Mouse (Mus musculus): ENCODE measurements around the gene Arid1b.

Gene Arid1b

DNA sequence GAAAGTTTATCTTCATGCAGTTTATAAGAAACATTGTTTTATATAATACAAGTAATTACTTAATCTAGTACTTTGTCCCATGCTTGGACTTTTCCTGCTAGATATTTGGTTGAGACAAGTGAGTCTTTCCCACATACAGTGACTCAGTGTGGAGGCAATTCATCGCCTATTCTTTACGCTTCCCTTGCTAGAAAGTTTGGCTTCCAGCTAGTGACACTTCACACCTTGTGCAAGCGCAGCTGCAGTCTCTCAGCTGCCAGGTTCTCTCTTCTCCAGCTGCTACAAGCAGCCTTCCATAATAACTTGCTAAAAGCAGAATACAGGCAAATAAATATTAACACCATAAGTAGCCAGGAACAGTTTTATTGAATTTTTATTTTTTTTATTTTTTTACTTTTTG, 279.6 kb downstream of the Arid1b start:
- TF ChIP-seq POU5F1 (IDR thresholded peaks at IDR 0.05; ENCODE audit: borderline replicate concordance, low read length) (no peak), CTCF (conservative IDR thresholded peaks at IDR 0.05; ENCODE audit: low read length) (no peak), NANOG (IDR thresholded peaks at IDR 0.05; ENCODE audit: borderline replicate concordance, low read length) (no peak)
- peaks cover 69% of the 10 kb centered on the region for H3K4me1 ChIP-seq (replicated peaks; ENCODE audit: low read depth, low read length)
- no peaks in the 10 kb centered on the region for H3K9me3 ChIP-seq (ENCODE audit: low read length)
- no peaks in the 10 kb centered on the region for H3K27me3 ChIP-seq (ENCODE audit: insufficient read depth, low read length)
- no peaks in the 10 kb centered on the region for H3K36me3 ChIP-seq (ENCODE audit: insufficient read depth, low read length)
- H3K4me3 ChIP-seq (replicated peaks; ENCODE audit: low read length): no peak overlapping the region

DNA sequence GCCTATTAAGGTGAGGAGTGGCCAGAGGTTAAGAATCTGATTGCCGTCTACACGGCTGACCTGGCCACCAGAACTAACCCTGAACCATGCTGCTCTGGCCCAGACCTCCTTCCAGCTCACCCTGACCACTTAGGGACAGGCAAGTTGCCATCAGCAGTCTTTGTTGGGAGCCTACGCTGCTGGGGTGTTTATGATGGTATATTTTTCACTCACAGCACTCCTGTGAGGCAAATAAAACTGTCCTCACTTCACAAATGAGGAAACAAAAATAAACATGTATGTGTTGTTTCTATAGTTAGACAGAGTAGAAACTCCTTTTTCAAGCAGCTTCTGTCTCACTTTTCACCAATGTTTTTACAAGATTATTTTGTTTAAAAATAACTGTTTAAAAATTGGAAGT, 280.3 kb downstream of the Arid1b start:
- no peak for TF ChIP-seq POU5F1 (IDR thresholded peaks at IDR 0.05; ENCODE audit: borderline replicate concordance, low read length)
- no peak for TF ChIP-seq NANOG (IDR thresholded peaks at IDR 0.05; ENCODE audit: borderline replicate concordance, low read length)
- TF ChIP-seq CTCF (conservative IDR thresholded peaks at IDR 0.05; ENCODE audit: low read length): no peak
- no peaks in the 10 kb centered on the region for H3K9me3 ChIP-seq (ENCODE audit: low read length)
- H3K4me1 ChIP-seq (replicated peaks; ENCODE audit: low read depth, low read length): peaks cover 68% of the 10 kb centered on the region
- no peaks in the 10 kb centered on the region for H3K27me3 ChIP-seq (ENCODE audit: insufficient read depth, low read length)
- H3K36me3 ChIP-seq (ENCODE audit: insufficient read depth, low read length): peaks cover 4% of the 10 kb centered on the region; the same call in 1 of the 2 replicates
- H3K4me3 ChIP-seq (replicated peaks; ENCODE audit: low read length): no peak overlapping the region

DNA sequence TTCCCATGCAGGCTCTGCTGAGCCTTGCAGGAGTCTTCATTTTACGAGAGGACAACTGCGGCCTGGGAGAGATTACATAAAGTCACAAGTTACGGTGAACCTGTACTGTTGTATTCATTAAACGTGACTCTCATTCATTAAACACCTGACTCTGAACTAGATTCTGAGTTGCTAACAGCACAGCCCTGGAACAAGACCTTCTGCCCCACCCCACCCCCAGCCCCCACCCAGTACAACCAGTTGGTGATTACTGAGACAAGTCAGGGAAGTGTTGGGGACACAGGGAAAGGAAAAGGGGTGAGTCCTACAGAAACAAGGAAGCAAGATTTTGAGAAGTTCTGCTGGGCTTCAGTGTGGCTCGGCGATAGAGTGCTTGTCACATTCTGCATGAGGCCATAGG, 281.6 kb downstream of the Arid1b start:
- Histone ChIP-seq H3K36me3 (ENCODE audit: insufficient read depth, low read length) (peaks cover 4% of the 10 kb centered on the region; the same call in 1 of the 2 replicates), H3K4me1 (replicated peaks; ENCODE audit: low read depth, low read length) (peaks cover 55% of the 10 kb centered on the region), H3K4me3 (replicated peaks; ENCODE audit: low read length) (no peak overlapping the region), H3K9me3 (ENCODE audit: low read length) (no peaks in the 10 kb centered on the region), H3K27me3 (ENCODE audit: insufficient read depth, low read length) (no peaks in the 10 kb centered on the region)
- TF ChIP-seq POU5F1 (IDR thresholded peaks at IDR 0.05; ENCODE audit: borderline replicate concordance, low read length) (no peak), NANOG (IDR thresholded peaks at IDR 0.05; ENCODE audit: borderline replicate concordance, low read length) (no peak), CTCF (conservative IDR thresholded peaks at IDR 0.05; ENCODE audit: low read length) (no peak)

DNA sequence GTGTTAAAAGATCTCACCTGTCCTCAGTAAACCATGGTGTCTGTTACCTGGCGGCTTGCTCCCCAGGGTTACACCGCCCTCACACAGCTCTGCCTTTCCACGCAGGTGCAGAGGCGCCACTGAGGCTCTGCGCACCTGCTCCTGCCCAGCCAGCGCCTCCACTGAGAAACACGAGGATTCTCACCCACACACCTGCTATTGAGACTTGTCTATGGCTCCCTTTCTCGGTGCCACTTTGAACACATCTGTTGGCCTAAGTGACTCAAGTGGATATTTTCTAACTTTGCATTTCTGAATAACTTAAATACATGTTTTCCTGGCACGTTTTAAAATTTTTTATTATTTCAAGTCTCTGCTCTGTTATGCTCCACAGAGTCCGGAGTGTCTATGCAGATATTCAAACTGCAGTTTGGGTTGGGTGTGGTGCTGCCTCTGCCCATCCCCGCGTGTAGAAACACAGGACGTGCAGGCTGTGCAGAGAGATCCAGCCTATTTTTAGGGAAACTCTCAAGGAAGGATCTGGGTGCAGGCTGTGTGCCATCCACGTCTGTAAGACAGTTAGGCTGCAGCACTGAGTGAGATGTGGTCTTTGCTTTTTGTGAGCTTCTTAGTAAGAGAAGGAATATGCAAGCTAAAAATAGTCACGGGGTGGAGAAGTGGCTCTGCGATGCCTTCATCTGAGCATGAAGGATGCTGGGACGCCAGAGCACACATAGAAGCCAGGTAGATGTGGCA, 283.2 kb downstream of the Arid1b start:
- peaks cover 45% of the 10 kb centered on the region for H3K4me1 ChIP-seq (replicated peaks; ENCODE audit: low read depth, low read length)
- no peaks in the 10 kb centered on the region for H3K9me3 ChIP-seq (ENCODE audit: low read length)
- H3K36me3 ChIP-seq (ENCODE audit: insufficient read depth, low read length): peaks cover 4% of the 10 kb centered on the region; the same call in 1 of the 2 replicates
- no peak overlapping the region for H3K4me3 ChIP-seq (replicated peaks; ENCODE audit: low read length)
- H3K27me3 ChIP-seq (ENCODE audit: insufficient read depth, low read length): no peaks in the 10 kb centered on the region
- TF ChIP-seq CTCF (conservative IDR thresholded peaks at IDR 0.05; ENCODE audit: low read length) (no peak), NANOG (IDR thresholded peaks at IDR 0.05; ENCODE audit: borderline replicate concordance, low read length) (no peak), POU5F1 (IDR thresholded peaks at IDR 0.05; ENCODE audit: borderline replicate concordance, low read length) (no peak)

DNA sequence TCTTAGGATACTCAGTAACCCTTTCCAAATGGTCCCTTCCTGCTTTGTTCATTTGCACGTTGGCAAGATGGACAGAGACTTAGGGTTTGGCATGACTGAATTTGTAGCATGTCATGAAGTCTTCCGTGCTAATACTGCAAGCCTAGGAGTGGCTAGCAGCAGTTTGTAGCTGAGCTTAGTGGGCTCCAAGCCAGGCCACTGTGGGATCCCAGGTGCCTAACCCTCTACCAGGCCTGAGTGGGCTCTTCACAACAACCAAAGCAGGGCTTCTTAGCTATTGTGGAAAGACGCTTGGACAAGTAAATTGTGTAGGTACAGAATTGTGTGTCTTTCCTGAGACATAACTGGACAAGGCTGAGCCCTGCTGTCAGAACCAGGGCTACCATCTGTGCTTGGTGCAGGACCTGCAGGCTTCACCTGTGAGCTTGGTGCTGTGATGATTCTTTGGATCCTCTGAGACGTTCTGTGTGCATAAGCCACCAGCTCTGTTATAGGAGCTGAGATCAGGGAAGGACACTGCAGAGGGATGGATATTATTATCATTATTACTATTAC, 286.4 kb downstream of the Arid1b start:
- Histone ChIP-seq H3K36me3 (ENCODE audit: insufficient read depth, low read length) (peaks cover 9% of the 10 kb centered on the region; the same call in 1 of the 2 replicates), H3K4me1 (replicated peaks; ENCODE audit: low read depth, low read length) (peaks cover 39% of the 10 kb centered on the region), H3K27me3 (ENCODE audit: insufficient read depth, low read length) (no peaks in the 10 kb centered on the region), H3K9me3 (ENCODE audit: low read length) (no peaks in the 10 kb centered on the region), H3K4me3 (replicated peaks; ENCODE audit: low read length) (no peak overlapping the region)
- TF ChIP-seq POU5F1 (IDR thresholded peaks at IDR 0.05; ENCODE audit: borderline replicate concordance, low read length): no peak
- TF ChIP-seq NANOG (IDR thresholded peaks at IDR 0.05; ENCODE audit: borderline replicate concordance, low read length): no peak
- no peak for TF ChIP-seq CTCF (conservative IDR thresholded peaks at IDR 0.05; ENCODE audit: low read length)

DNA sequence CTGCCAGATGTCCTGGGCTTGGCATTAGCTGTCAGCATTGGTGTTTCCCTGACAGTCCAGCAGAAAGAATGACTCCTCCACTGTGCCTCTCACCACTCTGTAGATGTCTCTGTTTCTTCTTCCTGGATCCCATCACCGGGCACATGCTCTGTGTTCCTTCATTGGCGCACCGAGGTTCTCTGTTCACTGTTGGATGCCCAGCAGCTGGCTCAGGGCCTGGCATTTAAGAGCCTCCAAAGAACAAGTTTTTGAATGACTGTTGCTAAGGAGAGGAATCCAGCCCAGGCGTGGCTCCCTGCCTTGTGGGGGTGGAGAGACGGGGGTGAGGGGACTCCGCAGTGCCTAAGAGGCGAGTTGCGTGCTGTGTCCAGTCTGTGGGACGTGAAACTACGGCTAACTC, 290.7 kb downstream of the Arid1b start:
- Histone ChIP-seq H3K27me3 (ENCODE audit: insufficient read depth, low read length) (no peaks in the 10 kb centered on the region), H3K4me3 (replicated peaks; ENCODE audit: low read length) (no peak overlapping the region), H3K4me1 (replicated peaks; ENCODE audit: low read depth, low read length) (peaks cover 12% of the 10 kb centered on the region; the same call in 1 of the 2 replicates), H3K36me3 (ENCODE audit: insufficient read depth, low read length) (peaks cover 6% of the 10 kb centered on the region; the same call in 1 of the 2 replicates), H3K9me3 (ENCODE audit: low read length) (no peaks in the 10 kb centered on the region)
- TF ChIP-seq POU5F1 (IDR thresholded peaks at IDR 0.05; ENCODE audit: borderline replicate concordance, low read length) (no peak), NANOG (IDR thresholded peaks at IDR 0.05; ENCODE audit: borderline replicate concordance, low read length) (no peak), CTCF (conservative IDR thresholded peaks at IDR 0.05; ENCODE audit: low read length) (no peak)

DNA sequence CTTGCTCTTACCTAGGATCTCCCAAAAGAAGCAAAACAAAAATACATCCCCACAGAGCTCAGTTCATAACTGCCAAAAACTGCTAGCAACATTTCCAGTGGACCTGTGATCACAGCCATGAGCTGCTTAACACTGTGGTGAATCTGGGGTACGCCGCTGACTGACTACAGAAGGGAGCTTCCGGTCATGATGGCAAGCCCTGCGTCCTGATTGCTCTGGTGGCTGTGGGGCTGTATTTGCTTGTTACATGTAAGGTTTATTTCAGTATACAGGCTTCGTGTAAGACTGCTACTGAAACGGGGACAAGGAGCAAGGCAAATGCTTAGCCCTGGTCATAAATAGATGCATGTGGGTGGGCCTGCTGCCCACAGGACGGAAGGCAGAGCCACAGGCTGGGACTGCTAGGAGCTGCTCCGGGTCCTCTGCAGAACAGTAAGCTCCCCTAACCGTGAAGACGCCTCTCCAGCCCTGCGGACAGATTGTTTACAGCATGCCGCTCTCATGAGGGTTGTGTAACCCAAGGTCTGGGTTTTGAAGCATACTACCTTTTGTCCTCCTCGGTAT, 291.8 kb downstream of the Arid1b start:
- no peaks in the 10 kb centered on the region for H3K9me3 ChIP-seq (ENCODE audit: low read length)
- H3K4me1 ChIP-seq (replicated peaks; ENCODE audit: low read depth, low read length): peaks cover 11% of the 10 kb centered on the region; the same call in 1 of the 2 replicates
- TF ChIP-seq NANOG (IDR thresholded peaks at IDR 0.05; ENCODE audit: borderline replicate concordance, low read length): no peak
- no peak for TF ChIP-seq CTCF (conservative IDR thresholded peaks at IDR 0.05; ENCODE audit: low read length)
- TF ChIP-seq POU5F1 (IDR thresholded peaks at IDR 0.05; ENCODE audit: borderline replicate concordance, low read length): no peak
- H3K36me3 ChIP-seq (ENCODE audit: insufficient read depth, low read length): peaks cover 8% of the 10 kb centered on the region
- no peak overlapping the region for H3K4me3 ChIP-seq (replicated peaks; ENCODE audit: low read length)
- no peaks in the 10 kb centered on the region for H3K27me3 ChIP-seq (ENCODE audit: insufficient read depth, low read length)

DNA sequence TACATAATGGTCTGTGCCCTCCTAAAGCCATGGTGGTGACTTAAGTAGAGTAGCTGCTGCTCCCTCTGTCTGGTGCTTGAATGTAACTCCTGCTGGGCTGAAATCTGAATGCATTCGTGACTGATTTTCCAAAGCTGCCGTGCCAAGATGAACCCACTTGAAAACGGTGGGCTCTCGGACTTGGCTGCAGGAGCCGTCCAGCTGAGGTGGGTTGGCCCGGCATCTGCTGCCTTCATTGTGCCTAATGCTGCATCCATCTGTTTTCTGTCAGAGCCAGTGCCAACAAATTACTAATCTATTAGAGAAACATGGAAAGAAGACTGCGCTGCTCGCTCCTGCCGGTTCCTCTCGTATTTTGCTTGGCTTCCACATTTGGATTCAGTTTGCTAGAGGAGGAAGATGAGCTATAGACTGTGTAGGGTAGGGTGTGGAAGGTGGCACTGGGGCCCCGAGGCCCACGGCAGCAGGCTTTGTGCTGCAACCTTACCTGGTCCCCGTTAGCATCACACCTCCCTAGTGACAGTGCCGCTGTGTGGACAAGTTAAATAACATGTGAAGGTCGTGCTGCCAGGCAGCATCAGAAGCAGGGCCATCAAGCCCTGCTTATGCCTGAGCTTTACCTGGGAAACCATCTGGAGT, 292.6 kb downstream of the Arid1b start:
- Histone ChIP-seq H3K4me1 (replicated peaks; ENCODE audit: low read depth, low read length) (peaks cover 7% of the 10 kb centered on the region; the same call in 1 of the 2 replicates), H3K36me3 (ENCODE audit: insufficient read depth, low read length) (peaks cover 14% of the 10 kb centered on the region), H3K4me3 (replicated peaks; ENCODE audit: low read length) (no peak overlapping the region), H3K27me3 (ENCODE audit: insufficient read depth, low read length) (no peaks in the 10 kb centered on the region), H3K9me3 (ENCODE audit: low read length) (no peaks in the 10 kb centered on the region)
- no peak for TF ChIP-seq CTCF (conservative IDR thresholded peaks at IDR 0.05; ENCODE audit: low read length)
- no peak for TF ChIP-seq POU5F1 (IDR thresholded peaks at IDR 0.05; ENCODE audit: borderline replicate concordance, low read length)
- no peak for TF ChIP-seq NANOG (IDR thresholded peaks at IDR 0.05; ENCODE audit: borderline replicate concordance, low read length)

Measured in E14TG2a.4 (cell line).